Mouse (Mus musculus): ENCODE data around the gene Gm20458.

DNA sequence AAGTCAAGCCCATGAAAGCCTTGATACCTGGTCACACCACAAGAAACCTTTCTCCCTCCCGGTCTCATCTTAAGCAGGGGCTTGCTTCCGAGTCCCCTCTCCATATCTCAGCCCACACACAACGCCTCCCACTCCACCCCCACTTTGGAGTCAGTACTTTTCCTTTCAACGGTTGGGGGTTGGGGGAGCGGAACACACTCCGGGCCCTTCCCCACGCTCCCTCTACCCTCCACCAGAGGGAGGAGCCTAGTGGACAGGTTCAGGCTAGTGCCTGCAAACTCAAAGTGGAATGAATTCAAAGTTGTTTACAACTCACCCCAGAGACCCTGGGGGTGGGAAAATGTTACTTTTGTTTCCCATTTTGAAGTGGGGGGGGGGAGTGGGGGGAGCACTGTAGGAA is 30.1 kb upstream of the Gm20458 start:
- TF ChIP-seq CTCF (IDR thresholded peaks at IDR 0.05; ENCODE audit: low read depth, low read length): no peak
- no peak for TF ChIP-seq POLR2A (IDR thresholded peaks at IDR 0.05; ENCODE audit: borderline replicate concordance, low read depth, low read length)
